Mouse (Mus musculus) lung, postnatal 14 days (tissue): ENCODE data around the gene Add1.
"Not testable (repeated sequence)": the region's sequence is repeated elsewhere in the genome, so short reads cannot be mapped to it uniquely, and the experiment has no call there.

Source experiments
- DNase-seq: peaks from one replicate; pipeline ENCODE4 v3.0.0; 2021

Gene Add1

DNA sequence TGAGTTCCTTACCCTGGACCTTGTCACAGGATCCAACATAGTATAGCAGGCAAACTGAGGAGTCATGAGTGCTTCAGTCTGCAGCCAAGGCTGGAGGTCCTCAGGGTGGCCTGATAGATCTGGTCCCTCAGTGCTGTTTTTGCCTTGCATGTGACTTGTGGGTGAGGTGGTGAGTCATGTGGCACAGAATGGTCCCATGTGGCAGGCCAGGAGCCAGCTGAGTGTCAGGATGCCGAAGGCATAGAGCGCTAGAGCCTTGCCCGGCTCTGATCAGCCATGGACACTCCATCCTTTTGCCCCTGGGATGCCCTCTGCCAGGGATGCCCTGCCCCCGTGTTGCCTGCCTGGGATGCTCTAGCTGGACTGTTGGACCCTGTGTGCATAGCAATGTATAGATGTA is 21.6 kb upstream of the Add1 start:
- no peak for DNase-seq

DNA sequence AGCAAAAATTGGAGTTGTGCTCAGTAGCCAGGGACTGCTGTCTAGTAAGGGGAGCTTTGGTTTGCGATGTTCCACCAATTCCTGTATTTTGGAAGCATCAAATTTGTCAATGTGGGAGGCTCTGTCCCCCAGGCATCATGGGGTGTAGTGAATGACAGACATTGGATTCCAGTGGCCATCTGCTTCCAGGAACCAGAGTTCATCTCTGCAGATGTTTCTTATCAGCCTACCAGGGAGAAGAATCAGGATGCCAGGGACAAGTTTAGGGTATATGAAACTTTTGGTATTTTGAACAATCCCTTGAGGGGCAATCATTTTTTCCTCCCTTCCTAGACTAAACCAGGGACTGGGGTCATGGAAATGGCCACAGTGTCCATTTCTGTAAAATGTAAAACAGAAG is 9.6 kb upstream of the Add1 start:
- DNase-seq: no peak

DNA sequence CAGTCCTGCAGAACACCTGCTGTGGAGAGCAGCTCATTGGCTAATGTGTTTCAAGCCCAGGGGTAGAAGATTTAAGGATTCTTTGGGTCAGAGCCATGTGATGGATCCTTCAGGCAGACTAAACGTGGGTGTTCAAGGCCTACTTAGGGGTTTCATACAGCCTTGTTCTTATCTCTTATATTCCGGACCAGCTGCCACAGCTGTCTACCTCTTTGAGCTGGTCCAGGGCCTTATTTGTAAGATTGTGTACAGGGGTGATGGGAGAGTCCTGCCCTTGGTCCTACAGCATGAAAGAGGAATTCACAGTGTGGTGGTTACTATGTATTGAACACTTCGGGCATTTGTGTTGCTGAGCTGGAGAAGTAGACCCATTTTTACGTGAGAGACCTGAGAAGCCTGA is 9.2 kb upstream of the Add1 start:
- no peak for DNase-seq

- peak; percentile 84 for DNase-seq
These were observed 7.8 kb upstream of the Add1 start for GRCm38 (mm10) chr5:34565545-34566283.

GRCm38 (mm10) chr5:34571551-34571950 is 1.9 kb upstream of the Add1 start:
- no peak for DNase-seq

- DNase-seq: not testable (repeated sequence)
These were observed 896 bp upstream of the Add1 start for GRCm38 (mm10) chr5:34572568-34572967.

- DNase-seq: no peak
These were observed 1.3 kb downstream of the Add1 start for GRCm38 (mm10) chr5:34574721-34575120.

GRCm38 (mm10) chr5:34576286-34576685 is 2.8 kb downstream of the Add1 start:
- DNase-seq: no peak

DNA sequence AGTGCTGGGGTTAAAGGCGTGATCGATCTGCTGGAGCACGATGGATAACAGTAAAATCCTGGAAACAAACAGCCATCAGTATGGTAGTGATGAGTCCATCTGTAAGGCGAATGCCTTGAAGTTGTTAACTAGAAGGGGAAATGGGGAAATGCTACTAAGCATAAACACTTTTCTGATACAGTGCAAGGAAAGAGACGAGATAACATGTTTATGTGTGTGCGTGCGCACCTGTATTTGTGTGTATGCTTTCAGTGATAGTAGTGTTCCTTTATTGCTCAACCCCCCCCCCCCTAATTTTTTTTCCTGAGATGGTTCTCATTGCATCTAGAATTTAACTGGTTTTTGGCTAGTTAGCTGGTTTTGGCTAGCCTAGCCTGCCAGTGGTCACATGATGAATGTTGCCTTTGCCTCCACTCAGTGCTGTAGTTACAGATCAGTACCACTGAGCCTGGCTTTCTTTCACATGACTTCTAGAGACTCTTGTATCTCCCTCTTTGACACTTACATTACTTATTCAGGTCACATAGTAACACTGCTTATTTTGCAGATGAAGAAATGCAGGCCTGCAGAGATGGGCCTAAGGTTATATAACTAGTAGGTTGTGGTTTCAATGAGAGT is 4.7 kb downstream of the Add1 start:
- DNase-seq: no peak

DNA sequence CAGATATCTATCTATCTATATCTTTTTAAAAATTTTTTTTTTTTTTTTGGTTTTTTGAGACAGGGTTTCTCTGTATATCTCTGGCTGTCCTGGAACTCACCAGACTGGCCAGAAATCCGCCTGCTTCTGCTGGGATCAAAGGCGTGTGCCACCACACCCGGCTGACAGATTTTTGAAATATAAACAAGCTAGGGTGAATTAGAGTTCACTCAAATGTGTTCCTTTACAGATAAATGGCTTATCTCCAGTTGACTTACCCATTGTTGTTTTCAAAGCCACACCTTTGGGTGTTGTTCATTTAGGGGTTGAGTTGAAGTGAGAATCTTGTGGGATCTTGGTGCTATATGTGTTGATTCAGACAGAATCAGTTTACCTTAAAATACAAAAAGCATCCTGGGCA is 5.9 kb downstream of the Add1 start:
- no peak for DNase-seq

DNA sequence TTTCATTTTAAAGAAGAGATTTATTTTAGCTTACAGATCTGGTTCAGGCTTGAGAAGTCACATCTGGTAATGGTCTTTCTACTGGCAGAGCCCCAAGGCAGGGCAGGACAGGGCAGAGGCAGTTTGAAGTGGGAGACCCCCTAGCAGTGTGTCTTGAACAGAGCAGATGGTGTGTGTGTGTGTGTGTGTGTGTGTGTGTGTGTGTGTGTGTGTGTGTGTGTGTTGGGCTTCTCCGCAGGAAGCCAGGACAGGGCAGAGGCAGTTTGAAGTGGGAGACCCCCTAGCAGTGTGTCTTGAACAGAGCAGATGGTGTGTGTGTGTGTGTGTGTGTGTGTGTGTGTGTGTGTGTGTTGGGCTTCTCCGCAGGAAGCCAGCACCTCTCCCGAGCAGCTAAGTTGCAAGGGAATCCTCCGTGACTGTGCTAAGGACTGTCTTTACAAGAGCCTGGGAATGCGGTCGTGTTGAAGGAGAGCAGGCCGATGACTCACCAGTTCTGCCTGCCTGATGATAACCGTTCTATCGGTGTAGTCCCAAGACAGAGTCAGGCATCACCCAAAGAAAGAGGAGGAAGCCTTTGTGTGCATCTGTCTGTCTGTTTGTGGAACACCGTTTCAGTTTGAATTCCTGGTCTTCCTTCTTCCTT is 8.3 kb downstream of the Add1 start:
- peak; percentile 19 for DNase-seq

GRCm38 (mm10) chr5:34582314-34582675 is 8.8 kb downstream of the Add1 start:
- no peak for DNase-seq

DNA sequence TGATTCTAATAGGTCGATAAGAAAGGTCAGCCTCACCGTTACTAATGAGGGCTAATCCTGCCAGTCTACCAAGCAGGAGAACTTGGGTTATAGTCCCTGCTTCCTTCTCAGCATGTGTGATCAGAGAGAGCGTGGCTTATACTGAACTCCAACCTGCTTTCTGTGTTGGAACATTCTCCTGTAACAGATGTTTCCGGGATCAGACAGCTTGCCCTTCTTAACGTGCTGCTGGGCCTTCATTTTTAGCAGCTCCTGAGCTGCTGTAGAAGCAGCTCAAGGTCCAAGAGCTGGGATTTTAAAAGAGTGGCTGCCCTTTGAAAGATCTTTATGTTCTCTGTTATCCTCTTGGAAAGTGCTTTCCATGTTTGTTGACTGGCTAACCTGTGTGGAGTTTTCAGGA is 11.8 kb downstream of the Add1 start:
- no peak for DNase-seq

GRCm38 (mm10) chr5:34587881-34588280 is 14.4 kb downstream of the Add1 start:
- no peak for DNase-seq

DNA sequence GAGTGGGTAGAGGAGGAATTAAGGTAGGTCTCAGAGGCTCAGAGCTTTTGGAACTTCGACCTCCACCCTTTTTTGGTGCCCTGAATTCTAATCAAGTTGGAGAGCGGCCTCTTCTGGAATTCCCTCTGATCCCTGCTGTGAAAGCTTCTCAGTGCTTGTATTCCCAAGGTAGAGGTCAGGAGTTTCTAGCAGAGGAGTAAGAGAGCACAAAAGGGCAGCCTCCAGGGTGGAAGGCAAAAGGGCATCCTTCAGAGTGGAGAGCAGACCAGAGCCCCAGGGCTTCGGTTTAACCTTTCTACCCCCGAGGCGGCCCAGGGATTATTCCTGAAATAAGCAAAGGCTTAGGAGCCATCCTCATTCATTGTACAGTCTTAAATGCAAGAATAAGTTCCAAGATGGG is 16.6 kb downstream of the Add1 start:
- DNase-seq: no peak

GRCm38 (mm10) chr5:34590702-34591101 is 17.2 kb downstream of the Add1 start:
- no peak for DNase-seq

DNA sequence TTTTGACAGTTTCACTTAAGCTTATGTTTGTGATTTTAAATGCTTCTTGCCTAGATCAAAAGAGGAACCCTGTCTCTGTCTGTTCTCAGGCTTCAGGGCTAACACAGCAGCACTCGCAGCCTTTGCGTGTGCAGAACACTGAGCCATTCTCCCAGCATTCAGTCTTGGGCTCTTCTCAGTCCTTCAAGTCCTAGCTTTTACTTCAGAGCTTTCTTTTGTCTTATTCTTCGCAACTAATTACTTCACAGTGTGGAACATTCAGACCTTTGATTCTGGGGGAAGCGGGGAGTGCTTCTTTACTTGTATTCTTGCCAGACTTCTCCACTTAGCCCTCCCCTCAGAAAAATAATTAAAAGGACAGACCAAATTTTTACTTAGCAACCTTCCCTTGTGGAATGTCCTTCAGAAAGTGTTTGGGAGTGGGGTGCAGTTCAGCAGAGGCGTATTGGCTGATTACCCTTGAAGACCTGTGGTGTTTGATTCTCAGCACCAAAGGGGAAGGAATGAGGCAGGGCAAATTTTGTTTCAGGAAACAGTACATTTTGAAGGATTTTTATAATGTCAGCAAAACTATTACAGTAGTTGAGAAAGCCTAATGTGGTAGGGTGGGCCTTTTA is 18.0 kb downstream of the Add1 start:
- no peak for DNase-seq

DNA sequence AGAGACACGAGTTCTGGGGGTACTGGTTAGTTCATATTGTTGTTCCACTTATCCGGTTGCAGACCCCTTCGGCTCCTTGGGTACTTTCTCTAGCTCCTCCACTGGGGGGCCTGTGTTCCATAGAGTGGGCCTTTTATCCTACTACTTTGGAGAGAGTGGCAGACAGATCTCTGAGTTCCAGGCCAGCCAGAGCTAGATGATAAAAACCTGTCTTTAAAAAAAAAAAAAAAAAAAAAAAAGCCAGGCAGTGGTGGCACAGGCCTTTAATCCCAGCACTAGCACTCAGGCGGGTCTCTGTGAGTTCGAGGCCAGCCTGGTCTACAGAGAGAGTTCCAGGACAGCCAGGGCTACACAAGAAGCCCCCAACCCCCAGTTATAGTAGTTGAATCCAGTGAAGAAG is 18.8 kb downstream of the Add1 start:
- not testable (repeated sequence) for DNase-seq

- DNase-seq: no peak
These were observed 19.2 kb downstream of the Add1 start for GRCm38 (mm10) chr5:34592666-34593065.

DNA sequence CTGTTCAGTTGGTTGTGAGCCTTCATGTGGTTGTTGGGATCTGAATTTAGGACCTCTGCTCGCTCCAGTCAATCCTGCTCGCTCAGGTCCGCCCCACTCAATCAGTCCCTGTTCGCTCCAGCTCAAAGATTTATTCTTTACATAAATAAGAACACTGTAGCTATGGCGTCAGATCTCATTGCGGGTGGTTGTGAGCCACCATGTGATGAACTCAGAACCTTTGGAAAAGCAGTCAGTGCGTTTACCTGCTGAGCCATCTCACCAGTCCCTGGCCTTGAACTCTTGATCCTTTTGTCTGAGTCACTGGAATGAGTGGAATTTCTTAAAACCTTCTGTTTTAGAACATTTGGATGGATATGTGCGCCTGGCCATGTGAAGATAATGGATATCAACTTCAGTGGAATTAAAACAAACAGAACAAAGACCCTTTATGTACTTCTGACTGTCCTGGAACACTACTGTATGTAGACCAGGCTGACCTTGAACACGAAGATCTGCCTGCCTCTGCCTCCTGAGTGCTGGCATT is 19.8 kb downstream of the Add1 start:
- no peak for DNase-seq

DNA sequence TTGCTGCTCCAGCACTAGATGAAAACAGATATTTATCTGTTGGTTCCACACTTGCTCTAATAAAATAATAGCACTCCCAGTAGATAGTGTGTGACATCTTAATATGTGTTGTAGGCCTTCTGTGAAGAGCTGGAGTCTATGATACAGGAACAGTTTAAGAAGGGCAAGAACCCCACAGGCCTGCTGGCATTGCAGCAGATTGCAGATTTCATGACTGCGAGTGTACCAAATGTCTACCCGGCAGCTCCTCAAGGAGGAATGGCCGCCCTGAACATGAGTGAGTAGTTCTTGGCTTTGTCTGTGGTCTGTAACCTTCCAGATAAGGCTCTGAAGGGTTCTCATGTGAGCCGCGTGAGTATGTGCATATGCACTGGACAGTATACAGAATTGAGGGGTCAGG is 31.1 kb downstream of the Add1 start:
- no peak for DNase-seq

DNA sequence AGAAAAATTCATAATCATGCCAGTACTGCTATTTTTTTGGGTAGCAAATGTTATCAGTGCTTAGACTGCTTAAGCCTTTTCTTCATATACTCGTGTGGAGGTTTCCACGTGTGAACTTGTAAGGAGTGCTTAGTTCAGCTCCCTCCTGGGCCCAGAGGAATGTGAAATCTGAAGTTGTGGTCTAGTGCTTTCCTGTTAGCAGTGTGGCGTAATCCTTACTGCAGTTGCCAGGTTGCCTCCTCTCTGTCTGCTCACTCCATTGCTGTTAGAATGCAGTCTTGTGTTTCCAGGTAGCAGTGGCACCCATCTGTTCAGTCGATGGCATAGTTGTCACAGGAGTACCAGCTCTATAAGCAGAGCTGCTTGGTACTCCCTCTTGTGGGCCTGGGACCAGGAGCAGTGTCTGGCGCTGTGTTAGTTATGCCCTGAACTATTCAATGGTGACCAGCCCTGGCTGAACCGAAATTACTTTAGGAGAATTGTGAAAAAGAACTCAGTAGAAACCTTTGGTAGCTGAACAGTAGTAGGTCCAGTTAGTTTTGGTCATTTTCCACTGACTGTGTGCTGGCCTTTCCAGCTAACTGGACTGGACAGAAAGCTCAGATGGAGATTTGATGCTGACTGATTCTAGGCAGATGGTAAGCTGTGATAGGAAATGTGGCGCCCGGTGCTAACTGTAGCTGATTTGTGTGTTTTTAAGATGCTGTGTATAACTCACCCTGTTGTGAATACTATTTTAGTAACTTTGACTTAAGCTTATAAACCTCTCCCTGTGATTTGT is 33.8 kb downstream of the Add1 start:
- no peak for DNase-seq

DNA sequence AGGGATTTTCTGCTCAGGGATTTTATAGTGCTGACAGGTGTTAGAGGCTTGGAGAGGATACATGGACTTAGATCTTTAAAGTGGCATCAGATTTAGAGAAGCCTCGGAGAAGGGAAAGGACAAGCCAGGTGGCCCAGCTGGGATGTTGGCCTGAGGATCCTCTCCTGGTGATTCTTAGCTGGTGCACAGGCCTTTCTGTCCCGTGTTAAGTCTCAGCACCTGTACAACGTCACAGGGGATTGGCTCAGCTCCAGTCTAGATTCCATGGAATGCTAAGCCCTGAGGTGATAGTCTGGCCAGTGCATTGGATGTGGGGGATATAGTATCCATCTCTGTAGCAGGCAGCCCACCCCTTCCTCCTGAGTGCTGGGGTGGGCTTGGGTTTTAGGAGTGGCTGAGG is 34.8 kb downstream of the Add1 start:
- DNase-seq: no peak
